Mouse (Mus musculus): ENCODE results near the gene Rngtt.

GRCm38 (mm10) chr4:33260311-33260710, 49.8 kb upstream of the Rngtt start:
- TF ChIP-seq CTCF (IDR thresholded peaks at IDR 0.05; ENCODE audit: extremely low read depth, insufficient read depth, low read length) (no peak), POLR2A (IDR thresholded peaks at IDR 0.05; ENCODE audit: extremely low read depth, insufficient read depth, low read length) (no peak)

All from cortical plate, adult 2 months (tissue).